In genomic region chr10:60328963-60329650, GRCm38 (mm10) we compare ENCODE assay signal across 11 mouse cellular contexts. TPM values are rescaled to one million over a fixed set of nuclear protein-coding genes. Genes with fewer than 3 reads are reported as not detected.
DNase-seq lines count a peak whose midpoint lies in the region; ATAC-seq and TF ChIP-seq lines count a peak whose summit lies in the region.
"Had no signal": no experiment of that assay in that cellular context is flagged by ENCODE, and none has a peak within 500 bp of the region (broad histone marks: within the 10 kb centered on the region; RNA-seq: fewer than 3 reads in every experiment).

No protein-coding gene starts in this region.

- no peak overlapping the region for H3K4me2 ChIP-seq in heart, embryonic 13.5 days
- H3K4me2 ChIP-seq in lung, postnatal 0 days (replicated peaks; ENCODE audit: low read depth, low read length), result no peak overlapping the region
- H3K4me2 ChIP-seq: embryonic facial prominence, embryonic 12.5 days had no signal

- intact Hi-C loops in heart, postnatal 36 days (cut with DNase I), result no loop called here

- no peaks in the 10 kb centered on the region for H3K36me3 ChIP-seq in heart, embryonic 13.5 days
- H3K36me3 ChIP-seq in lung, postnatal 0 days (ENCODE audit: insufficient read depth, low read length), result no peaks in the 10 kb centered on the region
- H3K36me3 ChIP-seq: embryonic facial prominence, embryonic 12.5 days had no signal

- 0 out of 2 replicates have a peak, but pooled peaks have one; percentile 26 for ATAC-seq in heart, embryonic 13.5 days (ENCODE audit: extremely low read depth, insufficient number of reproducible peaks, low FRiP score, low TSS enrichment)
- peak; percentile 87 for ATAC-seq in lung, postnatal 0 days
- ATAC-seq in megakaryocyte, adult 5-6 weeks (ENCODE audit: poor library complexity, severe bottlenecking), result peak; percentile 90

- no peak overlapping the region for H3K9ac ChIP-seq in heart, embryonic 13.5 days
- H3K9ac ChIP-seq in lung, postnatal 0 days (replicated peaks; ENCODE audit: low read depth), result no peak overlapping the region
- H3K9ac ChIP-seq: embryonic facial prominence, embryonic 12.5 days had no signal

- no peak for TF ChIP-seq EP300 in lung, postnatal 0 days (IDR thresholded peaks at IDR 0.05)

- no peak for DNase-seq in heart, postnatal 36 days
- peak; percentile 74 for DNase-seq in lung, postnatal 0 days (ENCODE audit: low spot score)
- DNase-seq in lung, adult 2 months, result no peak
- peak; percentile 19 for DNase-seq in brain, adult 2 months (ENCODE audit: low read depth, low spot score)
- DNase-seq in frontal cortex, postnatal 10 days (ENCODE audit: low spot score in 2 of 2), result no peak
- no peak for DNase-seq in urinary bladder, postnatal 14 days (ENCODE audit: low spot score)
- DNase-seq: cerebellum, adult 11 months; thymus, adult 18-20 months had no signal

- H3K4me3 ChIP-seq in heart, embryonic 13.5 days, result no peak overlapping the region
- no peak overlapping the region for H3K4me3 ChIP-seq in lung, postnatal 0 days (ENCODE audit: low read depth, low read length)
- H3K4me3 ChIP-seq in lung, adult 2 months (replicated peaks; ENCODE audit: extremely low read depth, low read depth, low read length), result no peak overlapping the region
- H3K4me3 ChIP-seq: embryonic facial prominence, embryonic 12.5 days had no signal

- no peak for TF ChIP-seq CTCF in lung, postnatal 0 days (IDR thresholded peaks at IDR 0.05)
- no peak for TF ChIP-seq CTCF in lung, adult 2 months (IDR thresholded peaks at IDR 0.05; ENCODE audit: insufficient read depth, low read length)

- peaks cover 21% of the 10 kb centered on the region for H3K4me1 ChIP-seq in heart, embryonic 13.5 days
- no peaks in the 10 kb centered on the region for H3K4me1 ChIP-seq in lung, postnatal 0 days (ENCODE audit: insufficient read depth, low read depth, low read length)
- H3K4me1 ChIP-seq in lung, adult 2 months (ENCODE audit: control insufficient read depth, insufficient read depth, low read length), result no peaks in the 10 kb centered on the region

- no peaks in the 10 kb centered on the region for H3K9me3 ChIP-seq in heart, embryonic 13.5 days
- H3K9me3 ChIP-seq in lung, postnatal 0 days (ENCODE audit: low read length), result no peaks in the 10 kb centered on the region
- H3K9me3 ChIP-seq: embryonic facial prominence, embryonic 12.5 days had no signal

- no peak for TF ChIP-seq POLR2A in lung, adult 2 months (IDR thresholded peaks at IDR 0.05; ENCODE audit: borderline replicate concordance, extremely low read depth, low read depth, low read length)

- H3K27ac ChIP-seq in heart, embryonic 13.5 days (replicated peaks), result 0 out of 2 replicates have a peak overlapping the region, but pooled peaks have one; percentile 20
- no peak overlapping the region for H3K27ac ChIP-seq in lung, postnatal 0 days (ENCODE audit: low read length)
- H3K27ac ChIP-seq: embryonic facial prominence, embryonic 12.5 days had no signal

- H3K27me3 ChIP-seq in heart, embryonic 13.5 days (replicated peaks), result peaks cover 11% of the 10 kb centered on the region
- no peaks in the 10 kb centered on the region for H3K27me3 ChIP-seq in lung, postnatal 0 days (replicated peaks; ENCODE audit: insufficient read depth, low read length)
- H3K27me3 ChIP-seq: embryonic facial prominence, embryonic 12.5 days had no signal

- WGBS in heart, embryonic 13.5 days, result 51% methylated on average over 11 of the region's 11 CpGs
- WGBS in lung, postnatal 0 days, result 35% methylated on average over 11 of the region's 11 CpGs
- 42% methylated on average over 11 of the region's 11 CpGs for WGBS in lung, adult 2 months

RNA-seq across cellular contexts. Expression of gene Vsir, which starts 17.5 kb away (rescaled TPM):
- polyA plus RNA-seq in heart, embryonic 13.5 days (2015; fragmentation: Nextera tagmentation; extraction: Ambion mirVana), result 2.4 and 3.2 TPM in 2 replicates
- total RNA-seq in heart, postnatal 36 days (2021), result 10 to 100 TPM; 17.6 to 27.0 TPM
- 13.7 and 19.7 TPM in 2 replicates for polyA plus RNA-seq in lung, postnatal 0 days (2015; fragmentation: Nextera tagmentation; extraction: Ambion mirVana)
- polyA plus RNA-seq in lung, adult 2 months (2012; rRNA removed), result 87.9 and 105 TPM in 2 replicates
- 267 and 312 TPM in 2 replicates for total RNA-seq in megakaryocyte, adult 5-6 weeks (2015)
- 783 and 809 TPM in 2 replicates for total RNA-seq in megakaryocyte, adult 5-6 weeks (2017)

RNA-seq across cellular contexts. Expression of gene Psap, which starts 51.7 kb away (rescaled TPM):
- 95.7 and 102 TPM in 2 replicates for polyA plus RNA-seq in heart, embryonic 13.5 days (2015; fragmentation: Nextera tagmentation; extraction: Ambion mirVana)
- total RNA-seq in heart, postnatal 36 days (2021), result 1,000 to 10,000 TPM; 1,163 to 1,211 TPM
- 120 and 128 TPM in 2 replicates for polyA plus RNA-seq in lung, postnatal 0 days (2015; fragmentation: Nextera tagmentation; extraction: Ambion mirVana)
- polyA plus RNA-seq in lung, adult 2 months (2012; rRNA removed), result 993 and 1,289 TPM in 2 replicates
- total RNA-seq in megakaryocyte, adult 5-6 weeks (2015), result 2,144 and 2,167 TPM in 2 replicates
- 2,372 and 2,545 TPM in 2 replicates for total RNA-seq in megakaryocyte, adult 5-6 weeks (2017)

Comparison
In these comparisons a context has a peak if more than half of its experiments do, and no peak if none do; other contexts are left out.
1. DNase-seq: peak in lung, postnatal 0 days (single experiment) and brain, adult 2 months (single experiment); none in heart, postnatal 36 days (0 of 2), lung, adult 2 months (single experiment), frontal cortex, postnatal 10 days (0 of 2) and urinary bladder, postnatal 14 days (single experiment).
2. ATAC-seq: peak in every context shown above with its lines; median percentile 90 in megakaryocyte, adult 5-6 weeks; 87 in lung, postnatal 0 days; 26 in heart, embryonic 13.5 days.